Comparison of ENCODE assay signal across 23 mouse cellular contexts in the genomic region with DNA sequence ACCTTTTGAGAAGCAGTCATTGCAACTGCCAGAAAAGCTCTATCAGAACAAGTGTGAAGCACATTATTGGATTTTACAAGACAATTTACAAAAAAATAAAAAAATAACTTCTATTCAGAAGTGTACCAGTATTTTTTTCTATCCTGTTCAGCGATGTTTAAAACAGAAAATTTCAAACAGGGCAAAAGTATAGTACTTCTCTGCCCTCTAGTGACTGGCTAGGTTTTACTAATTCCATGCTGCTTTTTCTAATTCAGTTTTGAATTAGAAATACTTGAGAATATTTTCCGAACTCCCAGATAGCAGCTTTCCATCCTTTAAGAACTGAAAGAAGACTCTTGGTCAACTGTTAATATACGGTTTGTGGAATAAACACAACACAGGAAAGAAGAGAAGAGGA.
A peak's percentile ranks its signal among the peaks of the same experiment; 100 is the strongest.
DNase-seq lines count a peak whose midpoint lies in the region; ATAC-seq and TF ChIP-seq lines count a peak whose summit lies in the region.
"Had no signal": no experiment of that assay in that cellular context is flagged by ENCODE, and none has a peak within 500 bp of the region (broad histone marks: within the 10 kb centered on the region; RNA-seq: fewer than 3 reads in every experiment).

No protein-coding gene starts in this region.

- H3K27ac ChIP-seq in hindbrain, postnatal 0 days = no peak overlapping the region
- H3K27ac ChIP-seq in hindbrain, embryonic 13.5 days = no peak overlapping the region
- no peak overlapping the region for H3K27ac ChIP-seq in lung, postnatal 0 days (ENCODE audit: low read length)
- no peak overlapping the region for H3K27ac ChIP-seq in MEL (ENCODE audit: control insufficient read depth, low read depth, low read length)
- H3K27ac ChIP-seq: embryonic facial prominence, embryonic 15.5 days; heart, embryonic 10.5 days; limb, embryonic 13.5 days; liver, embryonic 12.5 days; neural tube, embryonic 15.5 days had no signal

- no peak overlapping the region for H3K4me3 ChIP-seq in hindbrain, postnatal 0 days (ENCODE audit: low read length)
- no peak overlapping the region for H3K4me3 ChIP-seq in hindbrain, embryonic 13.5 days
- H3K4me3 ChIP-seq in lung, postnatal 0 days (ENCODE audit: low read depth, low read length) = no peak overlapping the region
- no peak overlapping the region for H3K4me3 ChIP-seq in MEL (ENCODE audit: control insufficient read depth in 1 of 2, insufficient read depth in 1 of 2, low read depth in 2 of 2, low read length in 2 of 2)
- H3K4me3 ChIP-seq: embryonic facial prominence, embryonic 15.5 days; heart, embryonic 10.5 days; limb, embryonic 13.5 days; liver, embryonic 12.5 days; neural tube, embryonic 15.5 days had no signal

- H3K36me3 ChIP-seq in hindbrain, postnatal 0 days (ENCODE audit: insufficient read depth, low read length) = no peaks in the 10 kb centered on the region
- H3K36me3 ChIP-seq in hindbrain, embryonic 13.5 days = no peaks in the 10 kb centered on the region
- H3K36me3 ChIP-seq in lung, postnatal 0 days (ENCODE audit: insufficient read depth, low read length) = no peaks in the 10 kb centered on the region
- H3K36me3 ChIP-seq in MEL (ENCODE audit: control insufficient read depth in 1 of 2, insufficient read depth in 2 of 2, low read length in 2 of 2) = peaks cover 0 to 17% of the 10 kb centered on the region in 2 experiments; a peak in 2 of 4 replicates
- H3K36me3 ChIP-seq: embryonic facial prominence, embryonic 15.5 days; heart, embryonic 10.5 days; limb, embryonic 13.5 days; liver, embryonic 12.5 days; neural tube, embryonic 15.5 days had no signal

- DNase-seq in hindbrain, postnatal 0 days (ENCODE audit: low spot score) = peak; percentile 45
- peak; percentile 40 for DNase-seq in lung, postnatal 0 days (ENCODE audit: low spot score)
- no peak for DNase-seq in lung, postnatal 4 days
- DNase-seq in MEL (ENCODE audit: low read depth, low spot score) = no peak
- DNase-seq in brain, adult 2 months (ENCODE audit: low read depth, low spot score) = peak; percentile 12
- DNase-seq in cerebellum, postnatal 36 days = no peak
- DNase-seq in ovary, adult 18-20 months (ENCODE audit: low spot score) = no peak
- DNase-seq: adrenal gland, postnatal 10 days; cerebellum, adult 9-10 months; kidney, adult 2 months; kidney, postnatal 14 days; layer of hippocampus, postnatal 36 days; lung, adult 18-20 months; lung, postnatal 36 days; right cerebral cortex, postnatal 14 days had no signal

- no peak for TF ChIP-seq EP300 in lung, postnatal 0 days (IDR thresholded peaks at IDR 0.05)
- TF ChIP-seq EP300 in MEL (IDR thresholded peaks at IDR 0.05; ENCODE audit: low read depth in 1 of 2, low read length in 2 of 2) = no peak

- TF ChIP-seq RAD21 in MEL (IDR thresholded peaks at IDR 0.05; ENCODE audit: low read depth, low read length) = peak; percentile 32

- no peak for ATAC-seq in hindbrain, postnatal 0 days
- no peak for ATAC-seq in hindbrain, embryonic 13.5 days (ENCODE audit: low FRiP score)
- no peak for ATAC-seq in lung, postnatal 0 days
- ATAC-seq: activated CD4-positive, CD25-positive, alpha-beta regulatory T cell, adult 4 months; CD4-positive, CD25-positive, alpha-beta regulatory T cell, adult 4 months; liver, embryonic 12.5 days had no signal

- H3K4me1 ChIP-seq in hindbrain, postnatal 0 days (ENCODE audit: insufficient read depth, low read length) = no peaks in the 10 kb centered on the region
- no peaks in the 10 kb centered on the region for H3K4me1 ChIP-seq in hindbrain, embryonic 13.5 days (replicated peaks)
- H3K4me1 ChIP-seq in lung, postnatal 0 days (ENCODE audit: insufficient read depth, low read depth, low read length) = no peaks in the 10 kb centered on the region
- peaks cover 0 to 13% of the 10 kb centered on the region in 2 experiments; a peak in 2 of 4 replicates for H3K4me1 ChIP-seq in MEL (ENCODE audit: control insufficient read depth in 1 of 2, insufficient read depth in 2 of 2, low read length in 2 of 2)
- H3K4me1 ChIP-seq: embryonic facial prominence, embryonic 15.5 days; heart, embryonic 10.5 days; neural tube, embryonic 15.5 days had no signal

- no peak overlapping the region for H3K9ac ChIP-seq in hindbrain, postnatal 0 days (replicated peaks; ENCODE audit: low read length)
- no peak overlapping the region for H3K9ac ChIP-seq in hindbrain, embryonic 13.5 days
- no peak overlapping the region for H3K9ac ChIP-seq in lung, postnatal 0 days (replicated peaks; ENCODE audit: low read depth)
- no peak overlapping the region for H3K9ac ChIP-seq in MEL (ENCODE audit: control insufficient read depth, low read depth, low read length, poor library complexity, severe bottlenecking)
- H3K9ac ChIP-seq: embryonic facial prominence, embryonic 15.5 days; limb, embryonic 13.5 days; liver, embryonic 12.5 days; neural tube, embryonic 15.5 days had no signal

- no peaks in the 10 kb centered on the region for H3K9me3 ChIP-seq in hindbrain, postnatal 0 days (ENCODE audit: low read length)
- H3K9me3 ChIP-seq in hindbrain, embryonic 13.5 days = no peaks in the 10 kb centered on the region
- H3K9me3 ChIP-seq in lung, postnatal 0 days (ENCODE audit: low read length) = no peaks in the 10 kb centered on the region
- H3K9me3 ChIP-seq in MEL (replicated peaks; ENCODE audit: insufficient read depth, low read length) = no peaks in the 10 kb centered on the region
- H3K9me3 ChIP-seq: embryonic facial prominence, embryonic 15.5 days; heart, embryonic 10.5 days; limb, embryonic 13.5 days; liver, embryonic 12.5 days; neural tube, embryonic 15.5 days had no signal

- no peaks in the 10 kb centered on the region for H3K79me2 ChIP-seq in MEL (ENCODE audit: control insufficient read depth, insufficient read depth, low read length, poor library complexity)

- WGBS in hindbrain, postnatal 0 days = 78% methylated on average over 3 of the region's 3 CpGs
- 90% methylated on average over 3 of the region's 3 CpGs for WGBS in hindbrain, embryonic 13.5 days
- 69% methylated on average over 3 of the region's 3 CpGs for WGBS in lung, postnatal 0 days

- peak; percentile 40 for TF ChIP-seq CTCF in hindbrain, postnatal 0 days (IDR thresholded peaks at IDR 0.05; ENCODE audit: low read depth)
- peak; percentile 28; the same call in 1 of the 2 replicates for TF ChIP-seq CTCF in lung, postnatal 0 days (IDR thresholded peaks at IDR 0.05)
- TF ChIP-seq CTCF in MEL (IDR thresholded peaks at IDR 0.05 in 2 of 3, conservative IDR thresholded peaks at IDR 0.05 in 1 of 3; ENCODE audit: control insufficient read depth in 1 of 3, insufficient read depth in 1 of 3, low read depth in 2 of 3, low read length in 3 of 3, poor library complexity in 1 of 3, severe bottlenecking in 1 of 3) = peak in 1 of 3 experiments; percentile 7; a peak in 1 of 6 replicates

- no peak overlapping the region for H3K4me2 ChIP-seq in hindbrain, postnatal 0 days (ENCODE audit: low read depth, low read length)
- no peak overlapping the region for H3K4me2 ChIP-seq in hindbrain, embryonic 13.5 days
- H3K4me2 ChIP-seq in lung, postnatal 0 days (replicated peaks; ENCODE audit: low read depth, low read length) = no peak overlapping the region
- H3K4me2 ChIP-seq: embryonic facial prominence, embryonic 15.5 days; limb, embryonic 13.5 days; liver, embryonic 12.5 days; neural tube, embryonic 15.5 days had no signal

- TF ChIP-seq POLR2A in MEL (IDR thresholded peaks at IDR 0.05; ENCODE audit: control insufficient read depth in 1 of 2, insufficient read depth in 1 of 2, low read depth in 1 of 2, low read length in 2 of 2, poor library complexity in 1 of 2) = no peak

- H3K27me3 ChIP-seq in hindbrain, postnatal 0 days (ENCODE audit: insufficient read depth, low read length) = no peaks in the 10 kb centered on the region
- H3K27me3 ChIP-seq in hindbrain, embryonic 13.5 days = no peaks in the 10 kb centered on the region
- H3K27me3 ChIP-seq in lung, postnatal 0 days (replicated peaks; ENCODE audit: insufficient read depth, low read length) = no peaks in the 10 kb centered on the region
- no peaks in the 10 kb centered on the region for H3K27me3 ChIP-seq in MEL (ENCODE audit: control insufficient read depth in 1 of 2, insufficient read depth in 2 of 2, low read length in 2 of 2)
- H3K27me3 ChIP-seq: embryonic facial prominence, embryonic 15.5 days; limb, embryonic 13.5 days; liver, embryonic 12.5 days; neural tube, embryonic 15.5 days had no signal

TF ChIP-seq in MEL, 35 proteins besides CTCF, POLR2A, EP300 and RAD21:
- TF ChIP-seq TBP (IDR thresholded peaks at IDR 0.05; ENCODE audit: low read depth, low read length) (no peak), TAL1 (IDR thresholded peaks at IDR 0.05; ENCODE audit: low read length) (no peak), ELF1 (IDR thresholded peaks at IDR 0.05; ENCODE audit: low read depth, low read length) (no peak), MAX (IDR thresholded peaks at IDR 0.05; ENCODE audit: low read length) (no peak), MEF2A (IDR thresholded peaks at IDR 0.05; ENCODE audit: extremely low read depth, insufficient replicate concordance, low read depth, low read length, poor library complexity, severe bottlenecking) (no peak), POLR2AphosphoS5 (IDR thresholded peaks at IDR 0.05; ENCODE audit: borderline replicate concordance, low read depth, low read length) (no peak), POLR2AphosphoS2 (IDR thresholded peaks at IDR 0.05; ENCODE audit: low read length) (no peak), ZMIZ1 (IDR thresholded peaks at IDR 0.05; ENCODE audit: low read depth, low read length) (no peak), SIN3A (IDR thresholded peaks at IDR 0.05; ENCODE audit: low read length) (no peak), RCOR1 (IDR thresholded peaks at IDR 0.05; ENCODE audit: low read depth, low read length) (no peak), MXI1 (IDR thresholded peaks at IDR 0.05; ENCODE audit: low read depth, low read length) (no peak)

Comparison
In these comparisons a context has a peak if more than half of its experiments do, and no peak if none do; other contexts are left out.
1. DNase-seq: peak in hindbrain, postnatal 0 days (single experiment), lung, postnatal 0 days (single experiment) and brain, adult 2 months (single experiment); none in lung, postnatal 4 days (0 of 2), MEL (single experiment), cerebellum, postnatal 36 days (0 of 2) and ovary, adult 18-20 months (single experiment).